Mouse (Mus musculus): ENCODE data around the gene Mpst.

Mpst gene

DNA sequence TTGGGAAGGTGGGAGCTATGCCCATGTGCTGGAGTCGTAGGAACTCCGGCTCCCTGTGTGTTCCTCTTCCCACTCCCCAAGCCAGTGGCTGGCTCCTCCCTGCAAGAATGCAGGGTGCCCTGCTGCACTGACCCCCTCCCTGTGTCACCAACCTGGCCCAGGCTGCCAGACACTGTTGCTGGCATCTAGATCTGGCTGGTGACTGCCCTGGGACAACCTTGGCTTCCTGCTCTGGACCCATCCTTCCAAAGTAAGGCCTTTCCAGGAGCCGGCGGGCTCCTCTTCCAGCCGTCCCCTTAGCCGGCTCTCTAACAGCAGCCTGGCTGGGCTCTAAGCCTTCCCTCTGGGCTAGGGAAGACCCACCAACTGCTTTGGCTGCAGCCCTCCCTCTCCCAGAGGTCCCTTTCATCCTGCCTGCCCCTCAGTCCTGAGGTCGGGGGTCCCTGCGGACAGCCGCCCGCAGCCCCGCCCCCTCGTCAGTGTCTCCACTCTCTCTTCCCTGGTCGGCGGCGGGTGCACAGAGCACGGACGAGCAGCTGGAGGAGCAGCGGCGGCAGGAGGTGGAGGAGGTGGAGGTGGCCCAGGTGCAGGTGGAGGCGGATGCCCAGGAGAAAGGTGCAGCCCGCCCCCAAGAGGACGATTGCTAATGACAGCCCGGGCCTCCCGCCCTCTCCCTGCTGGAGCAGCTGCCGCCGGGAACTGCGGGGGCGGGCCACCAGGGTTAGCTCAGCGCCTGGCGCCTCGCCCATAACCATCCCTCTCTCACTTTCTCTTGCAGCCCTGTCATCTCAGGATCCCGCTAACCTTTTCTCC, 30.4 kb downstream of the Mpst start:
- peak in 1 of 2 experiments; percentile 80 for DNase-seq (ENCODE audit: low spot score in 2 of 2)

DNA sequence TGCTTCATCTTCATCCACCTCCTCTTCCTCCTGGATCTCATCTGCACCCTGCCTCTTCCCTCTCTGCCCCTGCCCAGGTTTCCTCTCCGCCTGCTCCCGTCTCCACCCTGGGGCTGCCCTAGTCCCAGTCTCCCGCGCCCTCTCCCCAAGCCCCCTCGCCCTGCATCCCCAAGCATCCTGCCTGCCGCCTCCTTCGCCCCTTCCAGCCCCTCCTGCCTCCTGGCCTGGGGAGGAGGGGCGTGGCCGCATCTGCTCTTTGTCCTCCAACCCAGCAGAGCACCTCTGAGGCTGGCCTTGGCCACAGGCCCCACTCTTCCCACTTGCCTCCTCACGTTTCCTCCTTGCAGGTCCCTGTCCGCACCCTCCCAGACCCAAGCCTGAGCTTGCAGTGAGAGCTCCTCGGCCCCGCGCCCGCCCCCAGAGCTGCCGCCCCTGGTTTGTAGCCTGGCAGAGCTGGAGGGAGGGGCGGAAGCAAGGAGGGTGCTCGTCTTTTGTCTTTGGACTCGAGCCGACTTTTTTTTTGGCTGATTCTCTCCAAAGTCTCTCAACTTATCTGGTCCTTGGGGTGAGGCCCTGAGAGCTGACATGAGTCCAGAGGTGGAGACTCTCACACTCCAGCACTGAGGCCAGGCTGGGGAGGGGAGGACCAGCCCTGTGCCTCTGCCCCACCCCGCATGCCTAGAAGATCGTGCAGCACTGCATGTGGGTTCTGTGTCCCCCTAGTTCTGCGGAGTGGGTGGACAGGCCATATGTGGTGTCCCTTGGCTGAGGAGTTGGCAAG, 31.2 kb downstream of the Mpst start:
- no peak for DNase-seq (ENCODE audit: low spot score in 2 of 2)

DNA sequence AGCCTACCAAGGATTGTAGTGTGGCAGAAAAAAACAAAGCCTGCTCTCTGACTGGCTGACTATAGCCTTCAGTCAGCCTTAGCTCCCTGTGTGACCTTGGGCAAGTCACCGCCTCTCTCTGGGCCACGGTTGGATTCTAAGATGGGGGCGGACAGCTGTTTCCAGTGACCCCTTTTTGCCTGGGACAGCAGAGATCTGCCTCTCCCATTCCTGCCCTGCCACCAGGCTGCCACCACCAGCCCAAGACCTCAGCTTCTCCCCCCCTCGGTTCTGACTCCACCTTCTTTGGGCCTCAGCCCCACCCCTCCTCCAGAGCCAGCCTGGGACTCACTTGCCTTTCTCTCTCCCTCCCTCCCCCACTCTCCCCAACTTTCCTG, 31.8 kb downstream of the Mpst start:
- DNase-seq (ENCODE audit: low spot score in 2 of 2): no peak

DNA sequence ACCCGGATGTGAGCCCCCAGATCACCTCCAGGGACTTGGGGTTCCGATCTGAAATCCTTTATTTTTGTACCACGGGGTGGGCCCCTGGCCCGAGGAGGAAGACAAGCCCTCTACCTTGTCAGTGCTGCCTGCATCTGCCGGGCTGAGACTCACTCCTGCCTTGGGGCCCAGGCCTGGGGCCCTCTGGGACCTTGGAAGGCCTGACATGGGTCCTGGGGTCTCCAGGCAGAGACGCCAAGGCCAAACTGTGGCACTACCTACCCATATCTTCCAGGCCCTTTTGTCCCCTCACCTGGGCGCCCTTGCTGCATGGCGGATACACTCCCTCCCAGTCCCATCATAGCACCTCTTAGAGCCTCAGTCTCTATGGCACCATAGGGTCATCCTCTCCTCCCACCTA, 32.3 kb downstream of the Mpst start:
- DNase-seq (ENCODE audit: low spot score in 2 of 2): no peak

DNA sequence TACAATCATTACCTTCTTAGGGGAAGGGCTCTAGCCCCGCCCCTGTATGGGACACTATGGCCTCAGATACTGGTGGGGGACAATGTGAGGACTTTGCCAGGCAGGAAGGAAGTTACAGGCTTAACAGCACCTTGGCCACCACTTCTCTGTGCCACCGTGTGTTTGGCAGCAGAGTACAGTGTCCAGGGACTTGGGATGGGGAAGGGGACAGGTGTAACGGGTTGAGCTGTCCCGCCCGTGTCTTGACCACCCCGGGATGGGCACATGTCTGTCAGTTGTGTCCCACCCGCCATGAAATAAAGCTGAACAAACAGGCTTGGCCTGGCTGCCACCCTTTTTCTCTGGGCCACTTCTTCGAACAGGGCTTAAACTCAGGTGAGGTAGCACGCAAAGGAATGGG, 32.8 kb downstream of the Mpst start:
- no peak for DNase-seq (ENCODE audit: low spot score in 2 of 2)

DNA sequence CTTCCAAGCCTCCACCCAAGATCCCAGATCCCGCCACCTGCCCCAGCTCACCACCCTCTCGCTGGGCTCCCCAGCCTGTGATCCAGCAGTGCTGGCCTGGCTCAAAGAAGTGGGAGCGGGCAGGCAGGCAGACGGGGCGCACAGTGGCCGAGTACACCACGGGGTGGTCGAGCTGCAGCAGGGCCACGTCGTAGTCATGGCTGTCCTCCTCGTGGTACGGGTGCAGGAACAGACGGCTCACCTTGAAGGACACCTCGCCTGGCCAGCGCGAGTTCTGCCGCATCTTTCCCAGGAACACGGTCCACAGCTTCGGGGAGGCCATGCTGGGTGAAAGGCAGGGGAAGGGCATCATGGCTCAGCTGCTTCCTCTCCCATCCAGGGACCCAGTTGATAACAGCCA, 36.0 kb downstream of the Mpst start:
- no peak for DNase-seq (ENCODE audit: low spot score in 2 of 2)

DNA sequence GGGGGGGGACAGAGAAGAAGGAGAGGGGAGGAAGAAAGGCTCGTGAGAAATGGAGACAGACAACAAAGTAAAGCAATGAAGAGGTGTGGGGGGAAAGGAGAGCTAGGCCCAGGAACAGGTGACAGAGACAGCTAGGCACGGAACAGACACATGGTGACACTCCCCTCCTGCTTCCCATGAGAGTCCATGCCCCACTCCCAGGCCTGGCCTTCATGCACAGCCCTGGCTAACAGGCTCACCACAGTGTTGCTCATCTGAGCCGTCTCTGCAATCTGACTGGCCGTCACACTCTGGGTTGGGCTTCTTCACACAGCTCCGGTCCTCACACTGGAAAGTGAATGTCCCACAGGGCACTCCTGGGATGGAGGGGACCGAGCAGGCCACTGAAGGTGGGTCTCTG, 37.6 kb downstream of the Mpst start:
- DNase-seq (ENCODE audit: low spot score in 2 of 2): no peak

DNA sequence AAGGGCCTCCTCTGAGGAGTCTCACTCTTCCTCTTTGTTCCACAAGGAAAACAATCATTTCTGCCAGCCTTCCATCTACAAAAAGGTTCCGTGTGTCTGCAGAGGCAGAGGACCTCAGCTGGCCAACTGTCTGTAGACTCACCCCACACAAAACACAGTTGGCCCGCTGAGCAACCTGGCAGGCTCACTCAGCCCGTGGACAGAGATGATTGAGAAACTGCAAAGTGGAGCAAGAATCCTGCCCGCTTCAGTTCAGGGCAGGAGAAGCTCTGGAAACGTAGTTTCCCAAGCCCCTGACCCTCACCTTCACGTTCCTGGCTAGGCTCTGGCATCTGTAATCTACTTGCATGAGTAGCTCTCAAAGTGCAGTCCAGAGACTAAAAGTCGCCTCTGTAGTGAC, 40.9 kb downstream of the Mpst start:
- DNase-seq (ENCODE audit: low spot score in 2 of 2): no peak

DNA sequence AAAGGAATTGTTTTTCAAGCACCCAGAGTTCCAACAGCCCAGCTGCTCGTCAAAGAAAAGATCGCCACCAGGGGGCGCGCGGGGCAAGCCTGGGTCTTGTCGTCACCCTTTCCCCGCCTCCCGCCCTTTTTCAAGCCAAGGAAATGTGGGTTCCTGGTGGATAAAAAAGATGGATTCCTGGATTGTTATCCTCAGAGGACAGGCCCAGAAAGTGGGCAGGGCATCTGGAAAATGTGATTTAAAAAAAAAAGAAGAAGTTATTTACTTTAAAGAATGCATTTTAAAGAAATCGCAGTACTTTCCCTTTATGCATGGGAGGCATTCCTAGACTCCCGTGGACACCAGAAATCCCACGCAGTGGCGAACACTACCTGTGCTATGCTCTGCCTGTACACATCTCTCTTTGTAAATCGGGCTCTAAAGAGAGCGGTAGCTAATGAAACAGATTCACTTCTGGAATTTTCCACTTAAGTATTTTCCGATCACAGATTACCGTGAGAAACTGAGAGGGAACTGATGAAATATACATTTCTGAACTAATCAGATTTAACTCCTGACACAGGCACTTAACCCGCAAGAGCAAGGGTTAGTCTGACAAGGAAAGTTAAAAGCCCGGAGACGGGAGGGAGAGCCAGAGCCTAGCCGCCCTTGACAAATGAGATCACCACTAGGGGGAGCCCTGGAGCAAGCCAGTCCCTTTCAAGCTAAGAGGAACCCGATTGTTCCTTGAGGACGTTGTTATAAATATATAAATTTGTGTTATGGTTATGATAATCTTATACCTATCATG, 41.7 kb downstream of the Mpst start:
- DNase-seq (ENCODE audit: low spot score in 2 of 2): peak; percentile 98 to 99

DNA sequence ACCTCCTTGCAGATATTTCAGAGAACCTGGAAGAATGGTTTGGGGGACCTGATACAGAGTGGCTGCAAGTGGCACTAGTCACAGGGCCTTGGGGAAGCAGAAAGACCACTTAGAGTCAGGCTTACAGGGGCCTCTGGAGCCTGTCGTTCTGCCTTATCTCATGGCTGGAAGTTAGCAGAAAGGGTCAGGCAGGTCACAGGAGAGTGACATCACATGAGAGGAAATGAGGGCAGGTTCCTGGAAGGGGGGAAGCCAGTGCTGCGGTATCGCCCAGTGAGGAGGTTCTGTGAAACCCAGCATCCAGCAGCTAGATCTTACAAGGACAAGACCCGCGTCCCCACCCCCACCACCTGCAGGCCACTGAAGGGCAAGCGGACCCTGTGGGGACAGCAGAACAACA, 42.9 kb downstream of the Mpst start:
- DNase-seq (ENCODE audit: low spot score in 2 of 2): no peak

DNA sequence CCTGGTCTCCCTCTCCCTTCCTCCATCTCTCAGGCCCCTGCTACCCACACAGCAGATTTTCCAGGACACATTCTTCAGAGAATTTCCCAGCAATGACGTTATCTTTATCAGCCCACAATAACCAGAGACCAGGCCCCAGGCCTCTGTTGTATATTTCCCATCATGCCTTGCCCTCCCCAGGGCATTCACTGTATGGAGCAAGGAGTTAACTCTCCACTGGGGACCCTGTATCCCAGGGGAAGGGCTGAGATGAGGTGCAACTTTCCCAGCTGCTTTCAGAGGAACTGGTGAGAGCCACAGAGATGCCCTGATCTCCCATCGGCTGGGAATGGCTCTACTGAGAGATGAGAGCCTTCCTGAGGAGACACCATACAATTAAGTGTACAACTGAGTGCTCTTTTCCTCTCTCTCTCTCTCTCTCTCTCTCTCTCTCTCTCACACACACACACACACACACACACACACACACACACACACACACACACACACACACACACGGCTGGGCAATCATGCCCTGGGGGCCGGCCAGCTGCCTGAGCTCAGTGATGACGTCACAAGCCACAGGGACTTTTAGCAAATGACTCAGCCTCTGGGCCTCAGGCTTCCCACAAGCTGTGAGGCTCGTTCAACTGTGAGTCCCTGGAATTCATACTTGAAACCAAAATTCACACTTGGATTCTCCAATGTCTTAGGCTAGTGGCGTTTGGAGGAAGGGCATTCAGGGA, 43.6 kb downstream of the Mpst start:
- no peak for DNase-seq (ENCODE audit: low spot score in 2 of 2)

DNA sequence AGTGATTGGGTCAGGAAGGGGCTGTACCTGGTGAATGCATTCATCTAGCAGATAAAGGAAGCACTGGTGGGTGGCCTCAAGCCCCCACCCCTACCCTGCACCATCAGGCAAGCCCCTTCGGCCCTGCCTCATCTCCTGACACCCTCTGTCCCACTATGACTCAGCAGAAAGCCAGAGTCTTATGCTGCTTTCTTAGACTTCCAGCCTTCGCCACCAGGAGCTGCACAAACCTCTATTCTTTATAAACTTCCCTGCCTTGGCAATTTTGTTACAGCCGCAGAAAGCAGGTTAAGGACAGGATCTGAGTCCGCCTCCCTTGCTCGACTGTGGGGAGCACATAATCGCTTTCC, 44.2 kb downstream of the Mpst start:
- DNase-seq (ENCODE audit: low spot score in 2 of 2): no peak

DNA sequence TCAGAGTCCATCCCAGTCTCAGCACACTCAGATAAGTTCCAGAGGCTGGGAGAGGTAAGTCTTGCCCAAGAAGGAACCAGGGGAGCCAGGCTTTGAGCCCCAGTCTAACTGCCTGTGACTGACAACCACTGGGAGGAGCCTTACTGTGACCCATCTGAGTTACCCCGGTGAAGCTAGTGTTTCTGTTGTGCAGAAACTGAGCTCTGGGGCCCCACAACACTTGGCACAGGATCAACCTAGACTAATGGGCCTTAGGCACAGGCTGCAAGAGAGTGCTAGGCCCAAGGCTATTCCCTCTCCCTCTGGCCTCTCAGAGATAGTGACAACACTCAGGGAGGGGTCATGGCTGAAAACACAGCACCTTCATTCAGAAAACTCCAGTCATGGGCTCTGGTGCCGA, 45.0 kb downstream of the Mpst start:
- DNase-seq (ENCODE audit: low spot score in 2 of 2): no peak

DNA sequence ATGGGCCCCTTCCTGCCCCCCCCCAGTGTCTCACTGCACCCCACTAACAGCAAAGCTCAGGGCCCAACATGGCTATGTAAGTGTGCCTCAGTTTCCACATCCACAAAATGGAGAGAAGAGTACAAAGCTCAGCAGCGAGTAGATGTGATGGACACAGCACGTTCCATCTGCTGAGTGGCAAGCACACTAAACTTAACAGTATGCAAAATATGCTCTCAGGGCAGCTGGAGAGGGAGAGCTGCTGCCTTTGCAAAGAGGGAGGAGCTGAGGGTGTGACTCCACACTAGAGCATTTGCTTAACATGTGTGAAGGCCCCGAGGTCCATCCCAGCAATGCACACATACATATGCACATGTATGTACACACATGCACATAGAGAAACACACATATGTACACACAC, 46.7 kb downstream of the Mpst start:
- DNase-seq (ENCODE audit: low spot score in 2 of 2): no peak

DNA sequence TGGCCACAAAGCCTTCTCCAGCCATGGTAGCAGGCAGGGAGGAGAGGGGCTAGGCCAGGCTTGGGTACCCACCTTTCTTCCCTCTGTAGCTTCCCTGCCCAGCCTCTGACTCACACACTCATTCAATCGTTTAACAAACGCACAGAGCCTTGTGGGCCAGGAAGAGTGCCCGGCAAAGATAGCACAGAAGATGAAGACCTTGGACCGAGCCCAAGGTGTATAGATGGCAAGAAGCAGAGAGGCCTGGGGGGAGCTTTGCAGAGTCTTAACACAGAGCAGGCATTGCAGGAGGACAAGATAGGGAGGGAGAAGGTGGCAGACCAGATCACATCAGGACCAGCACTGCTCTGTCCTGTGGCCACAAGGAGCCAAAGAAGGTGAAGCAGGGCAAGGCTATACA, 49.0 kb downstream of the Mpst start:
- no peak for DNase-seq (ENCODE audit: low spot score in 2 of 2)

DNA sequence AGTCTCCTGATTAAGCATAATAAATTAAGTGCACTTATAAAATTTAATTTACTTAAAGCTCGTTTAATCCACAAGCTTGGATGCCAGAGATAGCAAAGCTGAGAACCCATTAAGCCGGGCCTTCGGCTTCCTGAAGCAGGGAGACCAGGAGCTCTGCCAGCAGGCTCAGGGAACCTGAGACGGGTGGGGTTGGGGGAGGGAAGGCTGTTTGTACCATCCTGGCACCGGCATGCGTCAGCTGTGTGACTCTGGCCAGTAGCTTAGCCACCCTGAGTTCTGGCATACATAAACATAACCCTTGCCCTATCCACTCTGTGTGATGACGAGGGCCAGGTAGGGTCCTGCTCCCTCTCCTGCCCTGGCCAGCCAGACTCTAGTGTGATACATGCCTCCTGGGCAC, 49.8 kb downstream of the Mpst start:
- DNase-seq (ENCODE audit: low spot score in 2 of 2): no peak

DNA sequence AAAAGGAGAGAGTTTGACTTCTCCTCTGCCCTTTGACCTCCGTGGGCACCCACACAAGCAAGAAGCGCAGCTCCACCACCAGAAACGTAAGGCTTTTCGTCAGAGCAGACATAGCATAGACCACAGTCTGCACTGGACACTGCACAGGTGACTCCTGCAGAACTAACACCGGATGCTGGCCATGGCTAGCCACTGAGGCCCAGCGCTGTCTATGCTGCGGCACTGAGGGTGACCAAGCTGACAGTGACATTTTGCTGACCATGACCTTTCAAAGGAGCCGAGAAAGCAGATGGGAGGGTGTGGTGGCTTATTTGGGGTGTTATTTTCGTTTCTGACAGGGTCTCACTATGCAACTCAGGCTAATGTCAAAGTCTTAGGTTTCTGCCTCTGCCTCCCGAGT, 51.0 kb downstream of the Mpst start:
- DNase-seq (ENCODE audit: low spot score in 2 of 2): no peak

DNA sequence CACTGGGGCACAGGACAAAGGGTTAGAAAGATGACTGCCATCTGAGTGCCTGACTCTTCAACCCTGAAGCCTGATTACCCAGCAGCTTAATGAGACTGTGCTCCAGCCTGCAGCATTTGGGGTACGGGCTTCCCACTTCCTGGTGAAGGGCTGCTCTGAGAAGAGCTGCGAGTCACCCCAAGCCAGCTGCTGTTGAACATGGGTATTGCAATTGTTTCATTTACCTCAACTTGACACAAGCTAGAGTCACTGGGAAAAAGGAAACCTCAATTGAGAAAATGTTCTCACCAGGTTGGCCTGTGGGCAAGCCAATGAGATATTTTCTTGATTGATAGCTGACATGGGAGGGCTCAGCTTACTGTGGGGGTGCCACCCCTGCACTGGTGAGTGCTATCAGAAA, 56.8 kb downstream of the Mpst start:
- DNase-seq (ENCODE audit: low spot score in 2 of 2): no peak
